Mouse (Mus musculus): ENCODE measurements around the gene Polr2l. TPM values are rescaled to one million over a fixed set of nuclear protein-coding genes. Genes with fewer than 3 reads are reported as not detected.
"Not testable (repeated sequence)": the region's sequence is repeated elsewhere in the genome, so short reads cannot be mapped to it uniquely, and the experiment has no call there.

The Polr2l gene
- polyA plus RNA-seq, 1 experiment, result 29.0 TPM

- WGBS, result 77% methylated on average over 15 of the region's 15 CpGs
- Histone ChIP-seq H3K4me1 (ENCODE audit: control insufficient read depth, insufficient read depth, low read length) (peaks cover 23% of the 10 kb centered on the region), H3K4me3 (replicated peaks; ENCODE audit: extremely low read depth, low read depth, low read length) (no peak overlapping the region)
- peak; percentile 53 for DNase-seq
- TF ChIP-seq POLR2A (IDR thresholded peaks at IDR 0.05; ENCODE audit: borderline replicate concordance, extremely low read depth, low read depth, low read length) (no peak), CTCF (IDR thresholded peaks at IDR 0.05; ENCODE audit: insufficient read depth, low read length) (peak; percentile 67)
Measured at GRCm38 (mm10) chr7:141457986-141458660, 16.8 kb downstream of the Polr2l start.

- H3K4me1 ChIP-seq (ENCODE audit: control insufficient read depth, insufficient read depth, low read length), result peaks cover 22% of the 10 kb centered on the region
- 86% methylated on average over 14 of the region's 14 CpGs for WGBS
- TF ChIP-seq POLR2A (IDR thresholded peaks at IDR 0.05; ENCODE audit: borderline replicate concordance, extremely low read depth, low read depth, low read length) (no peak), CTCF (IDR thresholded peaks at IDR 0.05; ENCODE audit: insufficient read depth, low read length) (no peak)
- no peak overlapping the region for H3K4me3 ChIP-seq (replicated peaks; ENCODE audit: extremely low read depth, low read depth, low read length)
- DNase-seq, result no peak
Measured at GRCm38 (mm10) chr7:141457236-141457635, 17.7 kb downstream of the Polr2l start.

DNA sequence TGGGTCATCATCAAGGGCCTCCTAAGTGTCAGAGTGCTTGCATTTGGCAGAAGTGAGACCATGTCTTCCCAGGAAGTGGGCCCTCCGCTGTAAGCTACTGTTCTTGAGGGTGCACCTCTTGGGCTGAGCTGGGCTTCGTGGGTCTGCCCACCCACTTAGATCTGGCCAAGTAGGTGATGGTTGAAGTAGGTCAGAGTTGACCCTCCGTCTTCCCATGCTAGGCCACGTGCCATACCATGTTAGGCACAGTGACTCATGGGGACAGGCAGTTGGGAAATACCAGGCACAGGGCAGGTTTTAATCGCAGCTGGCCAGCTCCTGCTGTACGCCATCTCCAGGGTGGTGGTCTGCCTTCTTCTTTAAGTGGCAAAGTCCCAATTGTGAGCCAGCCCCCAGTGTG lies 18.2 kb downstream of the Polr2l start:
- TF ChIP-seq CTCF (IDR thresholded peaks at IDR 0.05; ENCODE audit: insufficient read depth, low read length) (no peak), POLR2A (IDR thresholded peaks at IDR 0.05; ENCODE audit: borderline replicate concordance, extremely low read depth, low read depth, low read length) (no peak)
- peaks cover 22% of the 10 kb centered on the region for H3K4me1 ChIP-seq (ENCODE audit: control insufficient read depth, insufficient read depth, low read length)
- H3K4me3 ChIP-seq (replicated peaks; ENCODE audit: extremely low read depth, low read depth, low read length), result peak overlapping the region; percentile 26
- WGBS, result 40% methylated on average over 6 of the region's 6 CpGs
- DNase-seq, result peak; percentile 53

DNA sequence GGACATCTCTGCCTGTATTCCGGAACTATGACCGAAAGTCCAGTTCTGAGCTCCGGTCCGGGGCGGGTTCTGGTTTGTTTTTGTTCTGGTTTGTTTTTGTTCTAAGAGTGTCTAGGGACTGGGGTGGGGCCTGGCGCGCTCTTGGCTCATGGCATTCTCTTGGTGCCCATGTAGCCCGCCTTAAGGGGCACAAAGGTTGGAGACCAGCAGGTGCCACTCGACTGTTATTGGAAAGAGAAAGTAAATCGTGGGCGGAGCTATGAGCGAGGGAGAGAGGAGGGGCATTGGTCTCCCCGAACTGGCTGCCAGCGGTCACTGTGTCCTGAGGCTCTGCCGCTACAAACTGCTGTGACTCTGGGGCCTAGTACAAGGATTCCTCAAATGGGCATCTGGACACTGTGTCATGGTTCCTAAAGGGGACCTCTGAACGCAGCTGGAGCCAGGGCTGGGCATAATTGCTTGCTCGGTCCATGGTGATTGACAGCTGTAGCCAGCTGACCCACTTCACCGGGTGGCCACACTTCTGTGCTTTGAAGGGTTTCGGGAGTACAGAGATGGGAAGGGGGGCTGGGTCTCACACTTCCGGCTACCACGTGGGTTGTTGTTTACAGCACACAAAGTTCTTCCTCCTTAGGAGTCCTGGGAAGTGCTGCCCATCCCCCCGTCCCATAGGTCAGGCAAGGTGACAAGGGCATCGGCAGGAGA lies 19.2 kb downstream of the Polr2l start:
- WGBS, result under 1% methylated on average over 23 of the region's 23 CpGs
- Histone ChIP-seq H3K4me3 (replicated peaks; ENCODE audit: extremely low read depth, low read depth, low read length) (peak overlapping the region; percentile 97), H3K4me1 (ENCODE audit: control insufficient read depth, insufficient read depth, low read length) (peaks cover 22% of the 10 kb centered on the region)
- TF ChIP-seq POLR2A (IDR thresholded peaks at IDR 0.05; ENCODE audit: borderline replicate concordance, extremely low read depth, low read depth, low read length), result peak; percentile 62; the same call in 1 of the 2 replicates
- no peak for TF ChIP-seq CTCF (IDR thresholded peaks at IDR 0.05; ENCODE audit: insufficient read depth, low read length)
- DNase-seq, result peak; percentile 83

DNA sequence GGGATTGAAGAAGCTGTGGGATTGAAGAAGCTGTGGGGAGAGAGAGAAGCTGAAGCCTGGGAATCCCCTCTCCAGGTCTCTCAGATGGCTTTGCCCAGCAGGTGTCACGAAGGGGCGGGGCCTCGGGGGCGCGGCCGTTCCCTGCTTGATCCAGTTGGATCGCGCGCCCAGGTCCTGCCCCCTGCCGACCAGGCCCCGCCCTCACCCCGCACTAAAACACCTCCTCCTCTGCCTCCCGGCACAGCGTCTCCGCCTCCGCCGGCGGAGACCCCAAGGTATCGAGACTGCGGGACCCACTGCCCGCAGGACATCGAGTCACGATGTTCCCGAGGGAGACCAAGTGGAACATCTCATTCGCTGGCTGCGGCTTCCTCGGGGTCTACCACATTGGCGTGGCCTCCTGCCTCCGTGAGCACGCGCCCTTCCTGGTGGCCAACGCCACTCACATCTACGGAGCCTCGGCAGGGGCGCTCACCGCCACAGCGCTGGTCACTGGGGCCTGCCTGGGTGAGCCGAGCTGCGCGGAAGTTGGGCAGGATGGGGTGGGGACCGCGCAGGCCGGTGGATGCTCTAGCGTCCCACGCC lies 19.9 kb downstream of the Polr2l start, which contains the start of gene Pnpla2:
Pnpla2 (plus strand) TSS at position 232 of the 585 bp plus-strand sequence.
- Histone ChIP-seq H3K4me1 (ENCODE audit: control insufficient read depth, insufficient read depth, low read length) (peaks cover 17% of the 10 kb centered on the region), H3K4me3 (replicated peaks; ENCODE audit: extremely low read depth, low read depth, low read length) (peak within 1 kb of the TSS; percentile 97)
- DNase-seq, result peak; percentile 93
- no peak for TF ChIP-seq CTCF (IDR thresholded peaks at IDR 0.05; ENCODE audit: insufficient read depth, low read length)
- TF ChIP-seq POLR2A (IDR thresholded peaks at IDR 0.05; ENCODE audit: borderline replicate concordance, extremely low read depth, low read depth, low read length), result peak; percentile 99
- WGBS, result under 1% methylated on average over 45 of the region's 45 CpGs

GRCm38 (mm10) chr7:141453636-141454035 lies 21.3 kb downstream of the Polr2l start:
- WGBS, result 45% methylated on average over 2 of the region's 2 CpGs
- Histone ChIP-seq H3K4me3 (replicated peaks; ENCODE audit: extremely low read depth, low read depth, low read length) (no peak overlapping the region), H3K4me1 (ENCODE audit: control insufficient read depth, insufficient read depth, low read length) (peaks cover 12% of the 10 kb centered on the region)
- TF ChIP-seq CTCF (IDR thresholded peaks at IDR 0.05; ENCODE audit: insufficient read depth, low read length) (no peak), POLR2A (IDR thresholded peaks at IDR 0.05; ENCODE audit: borderline replicate concordance, extremely low read depth, low read depth, low read length) (no peak)
- DNase-seq, result no peak

- TF ChIP-seq POLR2A (IDR thresholded peaks at IDR 0.05; ENCODE audit: borderline replicate concordance, extremely low read depth, low read depth, low read length) (no peak), CTCF (IDR thresholded peaks at IDR 0.05; ENCODE audit: insufficient read depth, low read length) (no peak)
- no peak overlapping the region for H3K4me3 ChIP-seq (replicated peaks; ENCODE audit: extremely low read depth, low read depth, low read length)
- DNase-seq, result no peak
- peaks cover 14% of the 10 kb centered on the region for H3K4me1 ChIP-seq (ENCODE audit: control insufficient read depth, insufficient read depth, low read length)
Measured at GRCm38 (mm10) chr7:141451928-141452327, 23.0 kb downstream of the Polr2l start.

- Histone ChIP-seq H3K4me3 (replicated peaks; ENCODE audit: extremely low read depth, low read depth, low read length) (peak within 1 kb of the TSS; percentile 98), H3K4me1 (ENCODE audit: control insufficient read depth, insufficient read depth, low read length) (peaks cover 8% of the 10 kb centered on the region; the same call in 1 of the 2 replicates)
- TF ChIP-seq POLR2A (IDR thresholded peaks at IDR 0.05; ENCODE audit: borderline replicate concordance, extremely low read depth, low read depth, low read length), result peak; percentile 90
- TF ChIP-seq CTCF (IDR thresholded peaks at IDR 0.05; ENCODE audit: insufficient read depth, low read length), result no peak
- peak; percentile 95 for DNase-seq
- WGBS, result under 1% methylated on average over 63 of the region's 63 CpGs
Measured at GRCm38 (mm10) chr7:141447110-141447991, 27.6 kb downstream of the Polr2l start, which contains the start of gene Rplp2. Gene Rplp2 (plus strand): TSS chr7:141447370.

DNA sequence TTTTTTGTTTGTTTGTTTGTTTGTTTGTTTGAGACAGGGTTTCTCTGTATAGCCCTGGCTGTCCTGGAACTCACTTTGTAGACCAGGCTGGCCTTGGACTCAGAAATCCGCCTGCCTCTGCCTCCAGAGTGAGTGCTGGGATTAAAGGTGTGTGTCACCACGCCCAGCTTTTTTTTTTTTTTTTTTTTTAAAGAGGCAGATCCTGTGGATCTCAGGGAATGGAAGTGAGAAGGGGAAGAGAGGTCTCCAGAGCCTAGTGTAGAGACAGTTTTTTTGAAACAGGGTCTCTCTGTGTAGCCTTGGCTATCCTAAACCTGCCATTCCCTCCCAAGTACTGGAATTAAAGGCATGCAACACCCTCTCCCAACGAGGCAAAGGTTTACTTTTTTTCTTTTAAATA lies 28.6 kb downstream of the Polr2l start:
- WGBS, result 67% methylated on average over 3 of the region's 3 CpGs
- H3K4me1 ChIP-seq (ENCODE audit: control insufficient read depth, insufficient read depth, low read length); H3K4me3 ChIP-seq (replicated peaks; ENCODE audit: extremely low read depth, low read depth, low read length); DNase-seq: not testable (repeated sequence)
